Mouse (Mus musculus) spleen, adult 2 months (tissue): ENCODE data around the gene Grk5. TPM values are rescaled to one million over a fixed set of nuclear protein-coding genes. Genes with fewer than 3 reads are reported as not detected.

Experiments used
- DNase-seq, 2 experiments: peaks; one replicate each; pipeline versions ENCODE4 v3.0.0 to v3.0.0-alpha.2; 2012 to 2021; ENCODE audit warnings: low spot score in 2 of 2, low read depth in 1 of 2
- H3K27ac ChIP-seq: fragments of 200-500 bp; 2 replicates; pipeline ENCODE4 v1.5.1; 2012; ENCODE audit warnings: low read length, inconsistent platforms; ENCODE audit not compliant: insufficient read depth
- H3K27me3 ChIP-seq: fragments of 200-500 bp; 2 replicates; pipeline ENCODE4 v1.6.1; 2012; ENCODE audit warnings: mild to moderate bottlenecking, moderate library complexity, low read length, inconsistent platforms; ENCODE audit not compliant: control insufficient read depth, insufficient read depth
- H3K36me3 ChIP-seq: fragments of 200-500 bp; 2 replicates; pipeline ENCODE4 v1.6.1; 2012; ENCODE audit warnings: mild to moderate bottlenecking, low read length, inconsistent platforms; ENCODE audit not compliant: control insufficient read depth, insufficient read depth
- H3K4me1 ChIP-seq: fragments of 200-500 bp; 2 replicates; pipeline ENCODE4 v1.6.1; 2011; ENCODE audit warnings: inconsistent platforms; ENCODE audit not compliant: control insufficient read depth, insufficient read depth, insufficient read length
- H3K4me3 ChIP-seq: fragments of 200-500 bp; 2 replicates; pipeline ENCODE4 v1.5.1; 2011; ENCODE audit warnings: mild to moderate bottlenecking, inconsistent platforms; ENCODE audit not compliant: insufficient read depth, insufficient read length; ENCODE audit errors: extremely low read depth
- CTCF ChIP-seq: fragments of 200-500 bp; IDR thresholded peaks from 2 replicates; pipeline ENCODE4 v1.5.1; 2011; ENCODE audit warnings: mild to moderate bottlenecking, inconsistent platforms; ENCODE audit not compliant: insufficient read depth, insufficient read length, insufficient replicate concordance; ENCODE audit errors: extremely low read depth
- POLR2A ChIP-seq: fragments of 200-500 bp; IDR thresholded peaks from 2 replicates; pipeline ENCODE4 v1.6.1; 2011; ENCODE audit warnings: low read depth, low read length, inconsistent platforms
- WGBS: fragments of 180-500 bp; shearing (Covaris S2); methylation state at CpG from one replicate; pipeline ENCODE4 v1.1.7; 2018; 5-methylcytosine and 5-hydroxymethylcytosine counted together
- polyA plus RNA-seq: library from polyadenylated mRNA; depleted of rRNA; stranded (reverse); fragments of >200 nt; gene quantifications from 2 replicates; pipeline ENCODE4 v1.2.3, GENCODE M21; 2012

Grk5 gene
- polyA plus RNA-seq, 1 experiment = 2.1 TPM

GRCm38 (mm10) chr19:61084149-61084940 lies 194.8 kb downstream of the Grk5 start:
- Histone ChIP-seq H3K27me3 (no peaks in the 10 kb centered on the region), H3K4me3 (no peak overlapping the region), H3K36me3 (no peaks in the 10 kb centered on the region), H3K27ac (peak overlapping the region; percentile 11; the same call in 1 of the 2 replicates), H3K4me1 (peaks cover 2% of the 10 kb centered on the region; the same call in 1 of the 2 replicates)
- peak; percentile 74 to 85 for DNase-seq
- WGBS = 27% methylated on average over 4 of the region's 4 CpGs
- TF ChIP-seq POLR2A (no peak), CTCF (peak; percentile 95; the same call in 1 of the 2 replicates)

GRCm38 (mm10) chr19:61085217-61085616 lies 195.7 kb downstream of the Grk5 start:
- Histone ChIP-seq H3K4me3 (no peak overlapping the region), H3K4me1 (peaks cover 2% of the 10 kb centered on the region; the same call in 1 of the 2 replicates), H3K27me3 (no peaks in the 10 kb centered on the region), H3K36me3 (no peaks in the 10 kb centered on the region), H3K27ac (no peak overlapping the region)
- TF ChIP-seq POLR2A = no peak
- TF ChIP-seq CTCF = no peak
- DNase-seq = no peak
- WGBS = 82% methylated on average over 2 of the region's 2 CpGs

GRCm38 (mm10) chr19:61087781-61088180 lies 198.2 kb downstream of the Grk5 start:
- H3K27me3 ChIP-seq = no peaks in the 10 kb centered on the region
- no peak overlapping the region for H3K4me3 ChIP-seq
- peaks cover 2% of the 10 kb centered on the region; the same call in 1 of the 2 replicates for H3K4me1 ChIP-seq
- no peaks in the 10 kb centered on the region for H3K36me3 ChIP-seq
- TF ChIP-seq CTCF = no peak
- TF ChIP-seq POLR2A = no peak
- H3K27ac ChIP-seq = no peak overlapping the region
- WGBS = 97% methylated on average over 1 of the region's 1 CpGs
- no peak for DNase-seq

GRCm38 (mm10) chr19:61089001-61089400 lies 199.5 kb downstream of the Grk5 start:
- H3K27me3 ChIP-seq = no peaks in the 10 kb centered on the region
- H3K27ac ChIP-seq = no peak overlapping the region
- 97% methylated on average over 3 of the region's 3 CpGs for WGBS
- TF ChIP-seq POLR2A (no peak), CTCF (no peak)
- no peak for DNase-seq
- peaks cover 2% of the 10 kb centered on the region; the same call in 1 of the 2 replicates for H3K4me1 ChIP-seq
- H3K36me3 ChIP-seq = no peaks in the 10 kb centered on the region
- no peak overlapping the region for H3K4me3 ChIP-seq

- no peaks in the 10 kb centered on the region for H3K27me3 ChIP-seq
- TF ChIP-seq CTCF (no peak), POLR2A (no peak)
- H3K4me3 ChIP-seq = no peak overlapping the region
- no peak for DNase-seq
- H3K27ac ChIP-seq = no peak overlapping the region
- 87% methylated on average over 4 of the region's 4 CpGs for WGBS
- no peaks in the 10 kb centered on the region for H3K36me3 ChIP-seq
- no peaks in the 10 kb centered on the region for H3K4me1 ChIP-seq
Observed at GRCm38 (mm10) chr19:61090541-61090940, 201.0 kb downstream of the Grk5 start.

GRCm38 (mm10) chr19:61096776-61097175 lies 207.2 kb downstream of the Grk5 start:
- WGBS = 87% methylated on average over 2 of the region's 2 CpGs
- Histone ChIP-seq H3K4me1 (no peaks in the 10 kb centered on the region), H3K4me3 (no peak overlapping the region), H3K27me3 (no peaks in the 10 kb centered on the region), H3K36me3 (no peaks in the 10 kb centered on the region), H3K27ac (no peak overlapping the region)
- no peak for DNase-seq
- no peak for TF ChIP-seq POLR2A
- no peak for TF ChIP-seq CTCF

- H3K36me3 ChIP-seq = no peaks in the 10 kb centered on the region
- H3K27me3 ChIP-seq = no peaks in the 10 kb centered on the region
- no peak overlapping the region for H3K27ac ChIP-seq
- no peak for TF ChIP-seq CTCF
- TF ChIP-seq POLR2A = no peak
- H3K4me3 ChIP-seq = no peak overlapping the region
- WGBS = 18% methylated on average over 4 of the region's 4 CpGs
- peak in 1 of 2 experiments; percentile 21 for DNase-seq
- H3K4me1 ChIP-seq = no peaks in the 10 kb centered on the region
Observed at GRCm38 (mm10) chr19:61097764-61098163, 208.2 kb downstream of the Grk5 start.
